Mouse (Mus musculus): ENCODE measurements around the gene Magi1. TPM values are rescaled to one million over a fixed set of nuclear protein-coding genes. Genes with fewer than 3 reads are reported as not detected.
"Not testable (repeated sequence)": the region's sequence is repeated elsewhere in the genome, so short reads cannot be mapped to it uniquely, and the experiment has no call there.

The Magi1 gene
- polyA plus RNA-seq, 1 experiment from 2014 or later = 10.9 TPM

GRCm38 (mm10) chr6:93666731-93667130, 617.0 kb downstream of the Magi1 start:
- H3K36me3 ChIP-seq (ENCODE audit: control insufficient read depth, insufficient read depth, low read length) = no peaks in the 10 kb centered on the region
- no peak overlapping the region for H3K27ac ChIP-seq (ENCODE audit: low read depth, low read length)
- no peak for ATAC-seq (ENCODE audit: low FRiP score, low TSS enrichment)
- 58% methylated on average over 2 of the region's 2 CpGs for WGBS
- H3K27me3 ChIP-seq (ENCODE audit: control insufficient read depth, insufficient read depth, low read length) = no peaks in the 10 kb centered on the region
- no peaks in the 10 kb centered on the region for H3K9me3 ChIP-seq (ENCODE audit: control insufficient read depth, low read length)
- no peak overlapping the region for H3K4me3 ChIP-seq (ENCODE audit: low read length)
- H3K4me2 ChIP-seq (replicated peaks; ENCODE audit: low read depth, low read length) = no peak overlapping the region
- H3K4me1 ChIP-seq (ENCODE audit: control insufficient read depth, insufficient read depth, low read length) = no peaks in the 10 kb centered on the region
- H3K9ac ChIP-seq (ENCODE audit: low read depth, low read length) = no peak overlapping the region

GRCm38 (mm10) chr6:93665056-93665805, 618.5 kb downstream of the Magi1 start:
- no peaks in the 10 kb centered on the region for H3K27me3 ChIP-seq (ENCODE audit: control insufficient read depth, insufficient read depth, low read length)
- no peak overlapping the region for H3K9ac ChIP-seq (ENCODE audit: low read depth, low read length)
- H3K36me3 ChIP-seq (ENCODE audit: control insufficient read depth, insufficient read depth, low read length) = no peaks in the 10 kb centered on the region
- no peak overlapping the region for H3K4me3 ChIP-seq (ENCODE audit: low read length)
- no peak overlapping the region for H3K27ac ChIP-seq (ENCODE audit: low read depth, low read length)
- no peak for ATAC-seq (ENCODE audit: low FRiP score, low TSS enrichment)
- H3K9me3 ChIP-seq (ENCODE audit: control insufficient read depth, low read length) = no peaks in the 10 kb centered on the region
- 85% methylated on average over 12 of the region's 12 CpGs for WGBS
- H3K4me2 ChIP-seq (replicated peaks; ENCODE audit: low read depth, low read length) = no peak overlapping the region
- H3K4me1 ChIP-seq (ENCODE audit: control insufficient read depth, insufficient read depth, low read length) = no peaks in the 10 kb centered on the region

GRCm38 (mm10) chr6:93661139-93661538, 622.6 kb downstream of the Magi1 start:
- no peaks in the 10 kb centered on the region for H3K9me3 ChIP-seq (ENCODE audit: control insufficient read depth, low read length)
- no peaks in the 10 kb centered on the region for H3K27me3 ChIP-seq (ENCODE audit: control insufficient read depth, insufficient read depth, low read length)
- H3K9ac ChIP-seq (ENCODE audit: low read depth, low read length) = no peak overlapping the region
- no peak overlapping the region for H3K4me2 ChIP-seq (replicated peaks; ENCODE audit: low read depth, low read length)
- WGBS = 7% methylated on average over 1 of the region's 1 CpGs
- ATAC-seq (ENCODE audit: low FRiP score, low TSS enrichment) = no peak
- H3K4me1 ChIP-seq (ENCODE audit: control insufficient read depth, insufficient read depth, low read length) = 0 out of 2 replicates have a peak, but pooled peaks cover 4% of the 10 kb centered on the region
- H3K36me3 ChIP-seq (ENCODE audit: control insufficient read depth, insufficient read depth, low read length) = no peaks in the 10 kb centered on the region
- no peak overlapping the region for H3K4me3 ChIP-seq (ENCODE audit: low read length)
- no peak overlapping the region for H3K27ac ChIP-seq (ENCODE audit: low read depth, low read length)

GRCm38 (mm10) chr6:93659534-93659933, 624.2 kb downstream of the Magi1 start:
- Histone ChIP-seq H3K4me2 (replicated peaks; ENCODE audit: low read depth, low read length) (no peak overlapping the region), H3K9me3 (ENCODE audit: control insufficient read depth, low read length) (no peaks in the 10 kb centered on the region), H3K4me1 (ENCODE audit: control insufficient read depth, insufficient read depth, low read length) (0 out of 2 replicates have a peak, but pooled peaks cover 4% of the 10 kb centered on the region), H3K27ac (ENCODE audit: low read depth, low read length) (no peak overlapping the region), H3K36me3 (ENCODE audit: control insufficient read depth, insufficient read depth, low read length) (no peaks in the 10 kb centered on the region), H3K27me3 (ENCODE audit: control insufficient read depth, insufficient read depth, low read length) (no peaks in the 10 kb centered on the region), H3K4me3 (ENCODE audit: low read length) (no peak overlapping the region), H3K9ac (ENCODE audit: low read depth, low read length) (no peak overlapping the region)
- no peak for ATAC-seq (ENCODE audit: low FRiP score, low TSS enrichment)
- WGBS = 62% methylated on average over 8 of the region's 8 CpGs

GRCm38 (mm10) chr6:93657187-93657974, 626.3 kb downstream of the Magi1 start:
- Histone ChIP-seq H3K36me3 (ENCODE audit: control insufficient read depth, insufficient read depth, low read length) (no peaks in the 10 kb centered on the region), H3K9me3 (ENCODE audit: control insufficient read depth, low read length) (no peaks in the 10 kb centered on the region), H3K4me3 (ENCODE audit: low read length) (no peak overlapping the region), H3K27me3 (ENCODE audit: control insufficient read depth, insufficient read depth, low read length) (no peaks in the 10 kb centered on the region), H3K9ac (ENCODE audit: low read depth, low read length) (no peak overlapping the region), H3K4me1 (ENCODE audit: control insufficient read depth, insufficient read depth, low read length) (0 out of 2 replicates have a peak, but pooled peaks cover 4% of the 10 kb centered on the region), H3K27ac (ENCODE audit: low read depth, low read length) (peak overlapping the region; percentile 62), H3K4me2 (replicated peaks; ENCODE audit: low read depth, low read length) (no peak overlapping the region)
- peak; percentile 57; the same call in 1 of the 2 replicates for ATAC-seq (ENCODE audit: low FRiP score, low TSS enrichment)
- WGBS = 8% methylated on average over 13 of the region's 13 CpGs

- Histone ChIP-seq H3K9me3 (ENCODE audit: control insufficient read depth, low read length) (no peaks in the 10 kb centered on the region), H3K9ac (ENCODE audit: low read depth, low read length) (no peak overlapping the region), H3K4me3 (ENCODE audit: low read length) (no peak overlapping the region), H3K27me3 (ENCODE audit: control insufficient read depth, insufficient read depth, low read length) (no peaks in the 10 kb centered on the region), H3K27ac (ENCODE audit: low read depth, low read length) (no peak overlapping the region; the same call in 1 of the 2 replicates), H3K4me2 (replicated peaks; ENCODE audit: low read depth, low read length) (no peak overlapping the region), H3K4me1 (ENCODE audit: control insufficient read depth, insufficient read depth, low read length) (peaks cover 7% of the 10 kb centered on the region; the same call in 1 of the 2 replicates), H3K36me3 (ENCODE audit: control insufficient read depth, insufficient read depth, low read length) (no peaks in the 10 kb centered on the region)
- ATAC-seq (ENCODE audit: low FRiP score, low TSS enrichment) = no peak
- WGBS = 56% methylated on average over 8 of the region's 8 CpGs
Measured at GRCm38 (mm10) chr6:93648581-93649230, 635.0 kb downstream of the Magi1 start.

- not testable (repeated sequence) for ATAC-seq (ENCODE audit: low FRiP score, low TSS enrichment); H3K36me3 ChIP-seq (ENCODE audit: control insufficient read depth, insufficient read depth, low read length); H3K4me1 ChIP-seq (ENCODE audit: control insufficient read depth, insufficient read depth, low read length); H3K9ac ChIP-seq (ENCODE audit: low read depth, low read length); H3K27ac ChIP-seq (ENCODE audit: low read depth, low read length); H3K9me3 ChIP-seq (ENCODE audit: control insufficient read depth, low read length); H3K4me2 ChIP-seq (replicated peaks; ENCODE audit: low read depth, low read length); H3K27me3 ChIP-seq (ENCODE audit: control insufficient read depth, insufficient read depth, low read length); H3K4me3 ChIP-seq (ENCODE audit: low read length)
- WGBS = 83% methylated on average over 5 of the region's 5 CpGs
Measured at GRCm38 (mm10) chr6:93629735-93630291, 653.9 kb downstream of the Magi1 start.

- peaks cover 5% of the 10 kb centered on the region; the same call in 1 of the 2 replicates for H3K4me1 ChIP-seq (ENCODE audit: control insufficient read depth, insufficient read depth, low read length)
- no peaks in the 10 kb centered on the region for H3K36me3 ChIP-seq (ENCODE audit: control insufficient read depth, insufficient read depth, low read length)
- ATAC-seq (ENCODE audit: low FRiP score, low TSS enrichment) = no peak
- no peak overlapping the region for H3K27ac ChIP-seq (ENCODE audit: low read depth, low read length)
- no peak overlapping the region for H3K9ac ChIP-seq (ENCODE audit: low read depth, low read length)
- H3K9me3 ChIP-seq (ENCODE audit: control insufficient read depth, low read length) = no peaks in the 10 kb centered on the region; the same call in 1 of the 2 replicates
- WGBS = 86% methylated on average over 5 of the region's 5 CpGs
- no peak overlapping the region for H3K4me2 ChIP-seq (replicated peaks; ENCODE audit: low read depth, low read length)
- no peak overlapping the region for H3K4me3 ChIP-seq (ENCODE audit: low read length)
- H3K27me3 ChIP-seq (ENCODE audit: control insufficient read depth, insufficient read depth, low read length) = no peaks in the 10 kb centered on the region
Measured at GRCm38 (mm10) chr6:93627200-93627599, 656.5 kb downstream of the Magi1 start.

Data from kidney, embryonic 14.5 days (tissue).